In the genomic region with DNA sequence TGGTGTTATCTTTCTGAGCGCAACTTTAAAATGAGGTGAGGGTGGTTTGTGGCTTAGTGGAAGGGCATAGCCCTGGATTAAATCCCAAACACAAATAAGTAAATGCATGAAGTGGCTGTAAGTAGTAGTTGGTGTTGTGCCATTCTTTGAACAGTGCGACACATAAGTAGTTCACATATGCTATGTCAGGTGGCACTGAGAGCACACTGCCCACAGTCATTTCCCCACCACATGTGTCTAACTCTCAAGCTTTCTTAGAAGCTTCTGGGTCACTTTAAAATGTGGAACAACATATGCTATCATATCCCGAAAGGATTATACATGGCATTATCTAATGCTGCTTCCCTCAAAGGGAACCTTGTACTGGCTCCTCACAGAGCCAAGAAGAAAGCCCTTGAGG, we compare ENCODE assay signal across 26 mouse cellular contexts.
"Had no signal": no experiment of that assay in that cellular context is flagged by ENCODE, and none has a peak within 500 bp of the region (broad histone marks: within the 10 kb centered on the region; RNA-seq: fewer than 3 reads in every experiment).

No protein-coding gene starts in this region.

- H3K9me3 ChIP-seq: heart, embryonic 10.5 days; heart, embryonic 12.5 days; hindbrain, embryonic 10.5 days; hindbrain, embryonic 12.5 days; intestine, embryonic 15.5 days; limb, embryonic 10.5 days; limb, embryonic 12.5 days had no signal

- H3K27me3 ChIP-seq: heart, embryonic 12.5 days; hindbrain, embryonic 12.5 days; intestine, embryonic 15.5 days; limb, embryonic 12.5 days had no signal

- H3K27ac ChIP-seq: gastrocnemius, adult 2 months; heart, embryonic 10.5 days; hindbrain, embryonic 10.5 days; hindbrain, embryonic 12.5 days; hindbrain, embryonic 14.5 days; intestine, embryonic 15.5 days; layer of hippocampus, adult 2 months; left cerebral cortex, adult 2 months; limb, embryonic 10.5 days; limb, embryonic 12.5 days had no signal

- DNase-seq: gastrocnemius, adult 2 months; gastrocnemius, postnatal 10 days; gastrocnemius, postnatal 25 days; heart, adult 18-20 months; heart, postnatal 10 days; heart, postnatal 4 days; kidney, adult 18-20 months; kidney, adult 8-10 months; kidney, postnatal 10 days; kidney, postnatal 25 days; kidney, postnatal 4 days; liver had no signal

- H3K4me2 ChIP-seq: heart, embryonic 12.5 days; hindbrain, embryonic 12.5 days; hindbrain, embryonic 14.5 days; intestine, embryonic 15.5 days; limb, embryonic 12.5 days; liver, embryonic 11.5 days had no signal

- H3K9ac ChIP-seq: heart, embryonic 12.5 days; hindbrain, embryonic 12.5 days; hindbrain, embryonic 14.5 days; intestine, embryonic 15.5 days; limb, embryonic 12.5 days had no signal

- H3K4me3 ChIP-seq: gastrocnemius, adult 2 months; heart, embryonic 10.5 days; heart, embryonic 12.5 days; hindbrain, embryonic 10.5 days; hindbrain, embryonic 12.5 days; intestine, embryonic 15.5 days; layer of hippocampus, adult 2 months; left cerebral cortex, adult 2 months; limb, embryonic 10.5 days; limb, embryonic 12.5 days had no signal

- H3K4me1 ChIP-seq: heart, embryonic 10.5 days; intestine, embryonic 15.5 days; limb, embryonic 12.5 days had no signal

- H3K36me3 ChIP-seq: heart, embryonic 10.5 days; heart, embryonic 12.5 days; hindbrain, embryonic 10.5 days; hindbrain, embryonic 12.5 days; intestine, embryonic 15.5 days; limb, embryonic 10.5 days; limb, embryonic 12.5 days had no signal

- ATAC-seq: hindbrain, embryonic 16.5 days; inflammation-experienced regulatory T-cells, adult 6 months; intestine, embryonic 15.5 days; intestine, postnatal 0 days had no signal
